Mouse (Mus musculus): ENCODE measurements at regions not wholly inside any gene's neighbourhood (a gene's known extent, or its start where the extent isn't known, plus 50 kb on each side); places are given as distances from the start of the nearest gene placed in this dataset.

- Histone ChIP-seq H3K9ac (no peak overlapping the region), H3K36me3 (replicated peaks) (no peaks in the 10 kb centered on the region), H3K4me1 (no peaks in the 10 kb centered on the region), H3K27ac (no peak overlapping the region), H3K4me3 (no peak overlapping the region), H3K9me3 (no peaks in the 10 kb centered on the region), H3K27me3 (replicated peaks) (no peaks in the 10 kb centered on the region), H3K4me2 (no peak overlapping the region)
- 73% methylated on average over 11 of the region's 11 CpGs for WGBS
- peak; percentile 85 for ATAC-seq (replicated peaks)
Measured at GRCm38 (mm10) chr10:6685308-6686080, 72.8 kb upstream of the Oprm1 start.

- H3K4me1 ChIP-seq, result no peaks in the 10 kb centered on the region
- no peak overlapping the region for H3K4me2 ChIP-seq
- no peak overlapping the region for H3K4me3 ChIP-seq
- H3K9ac ChIP-seq, result no peak overlapping the region
- 70% methylated on average over 1 of the region's 1 CpGs for WGBS
- ATAC-seq (replicated peaks), result peak; percentile 50
- H3K27me3 ChIP-seq (replicated peaks), result no peaks in the 10 kb centered on the region
- no peaks in the 10 kb centered on the region for H3K36me3 ChIP-seq (replicated peaks)
- no peak overlapping the region for H3K27ac ChIP-seq
- no peaks in the 10 kb centered on the region for H3K9me3 ChIP-seq
Measured at GRCm38 (mm10) chr10:6686081-6686474, 72.2 kb upstream of the Oprm1 start.

Measured in midbrain, embryonic 15.5 days (tissue).